Mouse (Mus musculus) MEL (cell line): ENCODE measurements at regions not wholly inside any gene's neighbourhood (a gene's known extent, or its start where the extent isn't known, plus 50 kb on each side); places are given as distances from the start of the nearest gene placed in this dataset.

ENCODE experiments used
- DNase-seq: peaks from one replicate; pipeline ENCODE4 v3.0.0; 2011; ENCODE audit warnings: low read depth, low spot score
- H3K27ac ChIP-seq: 2 replicates; pipeline ENCODE4 v1.5.1; 2012; ENCODE audit warnings: low read depth, mild to moderate bottlenecking, control low read depth, low read length, moderate library complexity; ENCODE audit not compliant: control insufficient read depth
- H3K27me3 ChIP-seq, 2 experiments: fragments of 150-350 bp in 1 of 2; sonication (generic) in 1 of 2; 2 replicates each; pipeline ENCODE4 v1.6.1; 2012; ENCODE audit warnings: low read length in 2 of 2, mild to moderate bottlenecking in 2 of 2, improper control_type of control experiment in 1 of 2, moderate library complexity in 1 of 2; ENCODE audit not compliant: insufficient read depth in 2 of 2, control insufficient read depth in 1 of 2
- H3K36me3 ChIP-seq, 2 experiments: 2 replicates each; pipeline ENCODE4 v1.6.1; 2012 to 2014; ENCODE audit warnings: low read length in 2 of 2, improper control_type of control experiment in 1 of 2, inconsistent platforms in 1 of 2, mild to moderate bottlenecking in 1 of 2; ENCODE audit not compliant: insufficient read depth in 2 of 2, control insufficient read depth in 1 of 2
- H3K4me1 ChIP-seq, 2 experiments: fragments of 150-350 bp in 1 of 2; sonication (generic) in 1 of 2; 2 replicates each; pipeline ENCODE4 v1.6.1; 2012; ENCODE audit warnings: low read length in 2 of 2, improper control_type of control experiment in 1 of 2, mild to moderate bottlenecking in 1 of 2; ENCODE audit not compliant: insufficient read depth in 2 of 2, control insufficient read depth in 1 of 2
- H3K4me3 ChIP-seq, 2 experiments: fragments of 150-350 bp in 1 of 2; sonication (generic) in 1 of 2; 2 replicates each; pipeline ENCODE4 v1.5.1; 2012; ENCODE audit warnings: low read depth in 2 of 2, low read length in 2 of 2, mild to moderate bottlenecking in 2 of 2, moderate library complexity in 2 of 2, control low read depth in 1 of 2, improper control_type of control experiment in 1 of 2; ENCODE audit not compliant: control insufficient read depth in 1 of 2, insufficient read depth in 1 of 2
- H3K79me2 ChIP-seq: 2 replicates; pipeline ENCODE4 v1.6.1; 2012; ENCODE audit warnings: mild to moderate bottlenecking, low read length, moderate library complexity; ENCODE audit not compliant: control insufficient read depth, poor library complexity, insufficient read depth
- H3K9ac ChIP-seq: 2 replicates; pipeline ENCODE4 v1.6.1; 2012; ENCODE audit warnings: low read depth, mild to moderate bottlenecking, control low read depth, low read length, moderate library complexity; ENCODE audit not compliant: control insufficient read depth, poor library complexity, severe bottlenecking
- H3K9me3 ChIP-seq: fragments of 150-350 bp; sonication (generic); replicated peaks from 2 replicates; pipeline ENCODE4 v1.6.1; 2012; ENCODE audit warnings: mild to moderate bottlenecking, low read length, improper control_type of control experiment, moderate library complexity; ENCODE audit not compliant: insufficient read depth
- BHLHE40 ChIP-seq: IDR thresholded peaks from 2 replicates; pipeline ENCODE4 v1.6.1; 2012; ENCODE audit warnings: low read depth, mild to moderate bottlenecking, inconsistent platforms, low read length, improper control_type of control experiment, borderline replicate concordance
- CHD1 ChIP-seq: IDR thresholded peaks from 2 replicates; pipeline ENCODE4 v1.6.1; 2012; ENCODE audit warnings: low read depth, mild to moderate bottlenecking, inconsistent platforms, low read length, improper control_type of control experiment
- CHD2 ChIP-seq: IDR thresholded peaks from 2 replicates; pipeline ENCODE4 v1.6.1; 2011; ENCODE audit warnings: low read length, improper control_type of control experiment
- ELF1 ChIP-seq: IDR thresholded peaks from 2 replicates; pipeline ENCODE4 v1.6.1; 2014; ENCODE audit warnings: low read depth, mild to moderate bottlenecking, inconsistent platforms, low read length, improper control_type of control experiment, moderate library complexity
- EP300 ChIP-seq, 2 experiments: IDR thresholded peaks; 2 replicates each; pipeline ENCODE4 v1.6.1; 2011; ENCODE audit warnings: improper control_type of control experiment in 2 of 2, low read length in 2 of 2, low read depth in 1 of 2, mild to moderate bottlenecking in 1 of 2
- ETS1 ChIP-seq: IDR thresholded peaks from 2 replicates; pipeline ENCODE4 v1.6.1; 2012; ENCODE audit warnings: low read depth, mild to moderate bottlenecking, inconsistent platforms, low read length, improper control_type of control experiment, moderate library complexity
- GATA1 ChIP-seq: IDR thresholded peaks from 2 replicates; pipeline ENCODE4 v1.6.1; 2011; ENCODE audit warnings: low read depth, low read length, improper control_type of control experiment
- KAT2A ChIP-seq: conservative IDR thresholded peaks from 2 replicates; pipeline ENCODE4 v1.6.1; 2012; ENCODE audit warnings: low read depth, low read length, improper control_type of control experiment, inconsistent platforms
- MAFK ChIP-seq: IDR thresholded peaks from 2 replicates; pipeline ENCODE4 v1.6.1; 2011; ENCODE audit warnings: low read depth, mild to moderate bottlenecking, low read length, improper control_type of control experiment, borderline replicate concordance
- MAX ChIP-seq: IDR thresholded peaks from 2 replicates; pipeline ENCODE4 v1.6.1; 2011; ENCODE audit warnings: low read length, improper control_type of control experiment
- MAZ ChIP-seq: IDR thresholded peaks from 2 replicates; pipeline ENCODE4 v1.6.1; 2012; ENCODE audit warnings: low read depth, mild to moderate bottlenecking, inconsistent platforms, low read length, improper control_type of control experiment
- MEF2A ChIP-seq: IDR thresholded peaks from 2 replicates; pipeline ENCODE4 v1.6.1; 2014; ENCODE audit warnings: low read depth, mild to moderate bottlenecking, inconsistent platforms, low read length, improper control_type of control experiment; ENCODE audit not compliant: poor library complexity, insufficient replicate concordance, severe bottlenecking; ENCODE audit errors: extremely low read depth
- MXI1 ChIP-seq: IDR thresholded peaks from 2 replicates; pipeline ENCODE4 v1.6.1; 2011; ENCODE audit warnings: mild to moderate bottlenecking, low read depth, low read length, improper control_type of control experiment
- MYC ChIP-seq: IDR thresholded peaks from 2 replicates; pipeline ENCODE4 v1.6.1; 2011; ENCODE audit warnings: low read depth, mild to moderate bottlenecking, low read length, improper control_type of control experiment, moderate library complexity
- NELFE ChIP-seq: IDR thresholded peaks from 2 replicates; pipeline ENCODE4 v1.6.1; 2011; ENCODE audit warnings: low read depth, low read length, improper control_type of control experiment
- TBP ChIP-seq: IDR thresholded peaks from 2 replicates; pipeline ENCODE4 v1.8.0; 2011; ENCODE audit warnings: low read depth, low read length, improper control_type of control experiment
- TCF12 ChIP-seq: IDR thresholded peaks from 2 replicates; pipeline ENCODE4 v1.6.1; 2014; ENCODE audit warnings: low read depth, mild to moderate bottlenecking, inconsistent platforms, low read length, improper control_type of control experiment, moderate library complexity
- ZC3H11A ChIP-seq: IDR thresholded peaks from 2 replicates; pipeline ENCODE4 v1.6.1; 2012; ENCODE audit warnings: low read depth, mild to moderate bottlenecking, inconsistent platforms, low read length, improper control_type of control experiment
- ZKSCAN1 ChIP-seq: IDR thresholded peaks from 2 replicates; pipeline ENCODE4 v1.6.1; 2012; ENCODE audit warnings: low read depth, mild to moderate bottlenecking, inconsistent platforms, low read length, improper control_type of control experiment, moderate library complexity
- ZMIZ1 ChIP-seq: IDR thresholded peaks from 2 replicates; pipeline ENCODE4 v1.6.1; 2012; ENCODE audit warnings: low read depth, mild to moderate bottlenecking, inconsistent platforms, low read length, improper control_type of control experiment, moderate library complexity

DNA sequence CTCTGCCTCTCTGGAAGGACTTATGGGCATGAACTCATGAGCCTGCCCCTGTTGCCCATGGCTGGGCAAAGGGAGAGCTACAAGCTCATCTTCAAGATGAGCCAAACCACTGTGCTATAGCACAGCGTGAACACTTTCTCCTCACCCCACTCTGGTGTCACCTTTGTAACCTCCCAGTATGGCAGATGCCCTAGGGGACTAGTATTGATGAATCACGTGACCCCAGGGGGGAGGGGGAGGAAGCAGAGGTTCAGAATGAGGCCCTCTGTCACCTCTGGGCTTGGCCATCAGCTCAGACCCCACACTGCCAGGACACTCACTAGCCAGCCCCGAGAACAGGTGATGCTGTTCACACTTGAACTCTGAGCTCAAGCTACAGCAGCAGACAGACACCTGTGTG, 421.9 kb downstream of the Ptpru start:
- Histone ChIP-seq H3K27ac (no peak overlapping the region), H3K27me3 (no peaks in the 10 kb centered on the region), H3K4me3 (no peak overlapping the region), H3K9ac (no peak overlapping the region), H3K4me1 (no peaks in the 10 kb centered on the region), H3K9me3 (no peaks in the 10 kb centered on the region), H3K36me3 (no peaks in the 10 kb centered on the region), H3K79me2 (no peaks in the 10 kb centered on the region)
- no peak for TF ChIP-seq MEF2A
- no peak for TF ChIP-seq MYC
- no peak for DNase-seq

DNA sequence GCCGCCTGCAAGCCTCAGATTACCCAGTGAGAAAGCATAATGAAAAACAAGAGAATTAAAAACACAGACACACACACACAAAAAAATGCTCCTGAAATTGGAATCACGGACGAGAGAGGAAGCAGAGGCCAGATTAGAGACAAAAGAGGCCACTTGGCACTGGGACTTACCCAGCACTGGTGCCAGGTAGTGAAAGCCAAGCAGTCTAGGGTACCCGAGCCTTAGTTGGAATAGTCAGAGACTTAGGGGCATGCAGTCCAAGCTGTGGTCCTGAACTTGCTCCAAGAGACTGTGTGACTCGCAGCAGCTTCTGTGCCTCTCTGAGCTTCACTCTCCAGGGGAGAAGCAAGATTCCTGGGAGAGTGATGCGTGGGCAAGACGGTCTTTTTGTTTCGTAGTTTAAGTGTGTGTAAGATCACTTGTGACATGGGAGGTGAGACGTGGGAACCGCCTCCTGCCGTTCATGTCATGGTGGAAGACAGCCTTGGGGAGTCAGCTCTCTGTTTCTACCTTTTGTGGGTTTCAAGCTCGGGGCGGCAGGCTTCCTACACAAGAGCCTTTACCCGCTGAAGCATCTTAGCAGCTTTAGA, 420.8 kb downstream of the Ptpru start:
- no peaks in the 10 kb centered on the region for H3K9me3 ChIP-seq
- TF ChIP-seq GATA1 (no peak), ELF1 (no peak), ZKSCAN1 (no peak), TBP (no peak), ZMIZ1 (no peak), EP300 (IDR thresholded peaks at IDR 0.05; ENCODE audit: low read depth in 1 of 2, low read length in 2 of 2) (no peak), MAX (no peak), CHD2 (no peak), ETS1 (no peak), TCF12 (no peak), NELFE (no peak), MXI1 (no peak), CHD1 (no peak), ZC3H11A (no peak), MAZ (no peak), KAT2A (no peak), MAFK (no peak), BHLHE40 (no peak)
- TF ChIP-seq, all 39 proteins: peak for 0
- H3K36me3 ChIP-seq, result no peaks in the 10 kb centered on the region
- no peak overlapping the region for H3K4me3 ChIP-seq
- H3K27me3 ChIP-seq, result no peaks in the 10 kb centered on the region
- no peak for DNase-seq
- no peak overlapping the region for H3K27ac ChIP-seq
- H3K4me1 ChIP-seq, result no peaks in the 10 kb centered on the region
- H3K79me2 ChIP-seq, result no peaks in the 10 kb centered on the region
- H3K9ac ChIP-seq, result no peak overlapping the region
